Mouse (Mus musculus): Measurements from ENCODE around the gene Rnf227. TPM values are rescaled to one million over a fixed set of nuclear protein-coding genes. Genes with fewer than 3 reads are reported as not detected.

Rnf227 gene
- total RNA-seq, 1 experiment from 2014 or later: 1.5 TPM

GRCm38 (mm10) chr11:69389531-69390399, 49.5 kb downstream of the Rnf227 start:
- no peak for ATAC-seq (replicated peaks; ENCODE audit: insufficient number of reproducible peaks, low FRiP score, low TSS enrichment, poor library complexity, severe bottlenecking)

- no peak for ATAC-seq (replicated peaks; ENCODE audit: insufficient number of reproducible peaks, low FRiP score, low TSS enrichment, poor library complexity, severe bottlenecking)
Measured at GRCm38 (mm10) chr11:69390400-69391034, 50.3 kb downstream of the Rnf227 start.

Other genes starting within 250 kb of the Rnf227 start
- 44.9 to 89.7 TPM (median 81.1 TPM) in 3 replicates for gene Per1, start 245.2 kb upstream of the Rnf227 start, total RNA-seq (2017)
- gene Hes7, start 220.1 kb upstream of the Rnf227 start, total RNA-seq (2017): 0.49 TPM in 1 of 3 replicates, not detected in the others
- not detected in 3 replicates for gene 9130213A22Rik, start 217.9 kb upstream of the Rnf227 start, total RNA-seq (2017)
- 0.32 to 0.57 TPM in 2 of 3 replicates, not detected in the other for gene Aloxe3, start 214.6 kb upstream of the Rnf227 start, total RNA-seq (2017)
- gene Alox12b, start 183.5 kb upstream of the Rnf227 start, total RNA-seq (2017): not detected in 3 replicates
- gene Alox8, start 142.6 kb upstream of the Rnf227 start, total RNA-seq (2017): 1.4 to 2.3 TPM (median 1.5 TPM) in 3 replicates
- gene Gucy2e, start 103.4 kb upstream of the Rnf227 start, total RNA-seq (2017): 0.32 TPM in 1 of 3 replicates, not detected in the others
- 5.8 to 26.8 TPM (median 19.1 TPM) in 3 replicates for gene Cntrob, start 16.7 kb upstream of the Rnf227 start, total RNA-seq (2017)
- gene Trappc1, start 16.5 kb upstream of the Rnf227 start, total RNA-seq (2017): 54.4 to 91.3 TPM (median 61.3 TPM) in 3 replicates
- gene Kcnab3, start 14.2 kb upstream of the Rnf227 start, total RNA-seq (2017): 2.0 to 2.3 TPM in 2 of 3 replicates, not detected in the other
- gene Chd3, start 28.9 kb downstream of the Rnf227 start, total RNA-seq (2017): 76.7 to 192 TPM (median 86.2 TPM) in 3 replicates
- gene Naa38, start 55.0 kb downstream of the Rnf227 start, total RNA-seq (2017): 51.4 to 93.3 TPM (median 54.6 TPM) in 3 replicates
- gene Cyb5d1, start 55.2 kb downstream of the Rnf227 start, total RNA-seq (2017): 19.2 to 55.3 TPM (median 20.9 TPM) in 3 replicates
- gene Tmem88, start 57.8 kb downstream of the Rnf227 start, total RNA-seq (2017): 3.1 to 3.8 TPM in 2 of 3 replicates, not detected in the other
- gene Kdm6b, start 73.2 kb downstream of the Rnf227 start, total RNA-seq (2017): 14.3 to 27.5 TPM (median 16.8 TPM) in 3 replicates
- 1.4 to 6.4 TPM (median 4.7 TPM) in 3 replicates for gene Dnah2, start 208.6 kb downstream of the Rnf227 start, total RNA-seq (2017)
- 0.49 to 0.96 TPM in 2 of 3 replicates, not detected in the other for gene Efnb3, start 219.7 kb downstream of the Rnf227 start, total RNA-seq (2017)
- 2.8 to 9.4 TPM (median 3.8 TPM) in 3 replicates for gene Wrap53, start 239.8 kb downstream of the Rnf227 start, total RNA-seq (2017)
- gene Trp53, start 239.9 kb downstream of the Rnf227 start, total RNA-seq (2017): 11.9 to 26.9 TPM (median 24.5 TPM) in 3 replicates

Data from monocyte, adult 5-6 weeks (primary cell).